Mouse (Mus musculus): ENCODE results near the gene Grm4. TPM values are rescaled to one million over a fixed set of nuclear protein-coding genes. Genes with fewer than 3 reads are reported as not detected.

Grm4 gene
- polyA plus RNA-seq, 1 experiment from 2014 or later = 5.8 TPM

- no peak for ATAC-seq
- no peak overlapping the region for H3K4me3 ChIP-seq (replicated peaks)
- H3K4me1 ChIP-seq (replicated peaks) = peaks cover 47% of the 10 kb centered on the region
- H3K9ac ChIP-seq (replicated peaks) = no peak overlapping the region
- H3K4me2 ChIP-seq (replicated peaks) = no peak overlapping the region
- H3K9me3 ChIP-seq = no peaks in the 10 kb centered on the region
- no peak overlapping the region for H3K27ac ChIP-seq
- no peaks in the 10 kb centered on the region for H3K36me3 ChIP-seq
- 82% methylated on average over 5 of the region's 5 CpGs for WGBS
- H3K27me3 ChIP-seq = no peaks in the 10 kb centered on the region
Observed at GRCm38 (mm10) chr17:27497798-27498197, 23.4 kb downstream of the Grm4 start.

DNA sequence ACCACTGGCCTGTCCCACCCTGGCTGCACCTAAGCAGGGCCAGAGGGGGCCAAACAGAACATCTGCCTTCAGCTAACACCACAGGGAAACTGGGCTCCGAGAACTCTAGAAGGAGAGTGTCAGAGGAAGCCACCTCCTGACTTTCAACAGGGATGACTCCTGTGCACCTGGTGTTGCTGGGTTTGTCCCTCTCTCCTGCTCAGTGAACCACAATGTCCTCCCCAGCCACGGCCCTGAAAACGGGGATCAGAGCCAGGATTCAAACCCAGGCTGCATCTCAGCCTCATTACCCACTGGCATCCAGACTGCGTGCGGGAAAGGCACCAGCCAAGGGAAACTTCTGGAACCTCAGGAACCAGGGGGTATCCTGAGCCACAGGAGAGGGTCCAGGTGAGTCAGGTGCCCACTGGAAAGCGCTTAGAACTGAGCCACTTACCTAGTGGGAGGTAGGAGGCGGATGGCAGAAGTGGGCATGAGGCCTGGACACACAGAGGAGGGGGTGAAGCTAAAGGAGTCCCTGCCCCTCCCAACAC is 26.1 kb downstream of the Grm4 start:
- Histone ChIP-seq H3K27me3 (no peaks in the 10 kb centered on the region), H3K4me1 (replicated peaks) (peaks cover 20% of the 10 kb centered on the region), H3K9ac (replicated peaks) (no peak overlapping the region), H3K4me3 (replicated peaks) (no peak overlapping the region), H3K36me3 (no peaks in the 10 kb centered on the region), H3K27ac (no peak overlapping the region), H3K9me3 (no peaks in the 10 kb centered on the region), H3K4me2 (replicated peaks) (no peak overlapping the region)
- 86% methylated on average over 7 of the region's 7 CpGs for WGBS
- no peak for ATAC-seq

- Histone ChIP-seq H3K36me3 (no peaks in the 10 kb centered on the region), H3K27ac (no peak overlapping the region), H3K27me3 (no peaks in the 10 kb centered on the region), H3K9me3 (no peaks in the 10 kb centered on the region), H3K4me3 (replicated peaks) (no peak overlapping the region), H3K4me2 (replicated peaks) (no peak overlapping the region), H3K4me1 (replicated peaks) (peaks cover 17% of the 10 kb centered on the region), H3K9ac (replicated peaks) (no peak overlapping the region)
- no peak for ATAC-seq
- 37% methylated on average over 8 of the region's 8 CpGs for WGBS
Observed at GRCm38 (mm10) chr17:27493969-27494368, 27.2 kb downstream of the Grm4 start.

- Histone ChIP-seq H3K9ac (replicated peaks) (no peak overlapping the region), H3K36me3 (no peaks in the 10 kb centered on the region), H3K27ac (no peak overlapping the region), H3K9me3 (no peaks in the 10 kb centered on the region), H3K4me2 (replicated peaks) (no peak overlapping the region), H3K4me3 (replicated peaks) (no peak overlapping the region), H3K4me1 (replicated peaks) (peaks cover 17% of the 10 kb centered on the region), H3K27me3 (no peaks in the 10 kb centered on the region)
- ATAC-seq = no peak
- 91% methylated on average over 4 of the region's 4 CpGs for WGBS
Observed at GRCm38 (mm10) chr17:27493389-27493788, 27.8 kb downstream of the Grm4 start.

GRCm38 (mm10) chr17:27488173-27488823 is 32.9 kb downstream of the Grm4 start:
- 72% methylated on average over 16 of the region's 16 CpGs for whole genome bisulfite sequencing
- Histone ChIP-seq H3K4me2 (replicated peaks) (no peak overlapping the region), H3K9ac (replicated peaks) (no peak overlapping the region)

GRCm38 (mm10) chr17:27485940-27486339 is 35.3 kb downstream of the Grm4 start:
- H3K4me3 ChIP-seq (replicated peaks) = no peak overlapping the region
- WGBS = 42% methylated on average over 8 of the region's 8 CpGs

More at GRCm38 (mm10) chr17:27488173-27488823, 32.9 kb downstream of the Grm4 start:
- H3K4me3 ChIP-seq (replicated peaks) = no peak overlapping the region
- ATAC-seq = peak; percentile 37
- no peaks in the 10 kb centered on the region for H3K9me3 ChIP-seq
- peaks cover 34% of the 10 kb centered on the region for H3K4me1 ChIP-seq (replicated peaks)
- peak overlapping the region; percentile 69 for H3K27ac ChIP-seq
- H3K27me3 ChIP-seq = no peaks in the 10 kb centered on the region
- no peaks in the 10 kb centered on the region for H3K36me3 ChIP-seq

GRCm38 (mm10) chr17:27483571-27483970 is 37.6 kb downstream of the Grm4 start:
- no peaks in the 10 kb centered on the region for H3K36me3 ChIP-seq
- no peak for ATAC-seq
- peaks cover 46% of the 10 kb centered on the region for H3K4me1 ChIP-seq (replicated peaks)
- WGBS = 78% methylated on average over 3 of the region's 3 CpGs
- no peaks in the 10 kb centered on the region for H3K9me3 ChIP-seq
- no peak overlapping the region for H3K9ac ChIP-seq (replicated peaks)
- H3K27me3 ChIP-seq = no peaks in the 10 kb centered on the region
- no peak overlapping the region for H3K4me2 ChIP-seq (replicated peaks)
- H3K4me3 ChIP-seq (replicated peaks) = no peak overlapping the region
- H3K27ac ChIP-seq = no peak overlapping the region

More at GRCm38 (mm10) chr17:27485940-27486339, 35.3 kb downstream of the Grm4 start:
- H3K36me3 ChIP-seq = no peaks in the 10 kb centered on the region
- no peak overlapping the region for H3K4me2 ChIP-seq (replicated peaks)
- H3K27me3 ChIP-seq = no peaks in the 10 kb centered on the region
- no peaks in the 10 kb centered on the region for H3K9me3 ChIP-seq
- H3K27ac ChIP-seq = no peak overlapping the region
- ATAC-seq = no peak
- no peak overlapping the region; the same call in 1 of the 2 replicates for H3K9ac ChIP-seq (replicated peaks)
- H3K4me1 ChIP-seq (replicated peaks) = peaks cover 41% of the 10 kb centered on the region

DNA sequence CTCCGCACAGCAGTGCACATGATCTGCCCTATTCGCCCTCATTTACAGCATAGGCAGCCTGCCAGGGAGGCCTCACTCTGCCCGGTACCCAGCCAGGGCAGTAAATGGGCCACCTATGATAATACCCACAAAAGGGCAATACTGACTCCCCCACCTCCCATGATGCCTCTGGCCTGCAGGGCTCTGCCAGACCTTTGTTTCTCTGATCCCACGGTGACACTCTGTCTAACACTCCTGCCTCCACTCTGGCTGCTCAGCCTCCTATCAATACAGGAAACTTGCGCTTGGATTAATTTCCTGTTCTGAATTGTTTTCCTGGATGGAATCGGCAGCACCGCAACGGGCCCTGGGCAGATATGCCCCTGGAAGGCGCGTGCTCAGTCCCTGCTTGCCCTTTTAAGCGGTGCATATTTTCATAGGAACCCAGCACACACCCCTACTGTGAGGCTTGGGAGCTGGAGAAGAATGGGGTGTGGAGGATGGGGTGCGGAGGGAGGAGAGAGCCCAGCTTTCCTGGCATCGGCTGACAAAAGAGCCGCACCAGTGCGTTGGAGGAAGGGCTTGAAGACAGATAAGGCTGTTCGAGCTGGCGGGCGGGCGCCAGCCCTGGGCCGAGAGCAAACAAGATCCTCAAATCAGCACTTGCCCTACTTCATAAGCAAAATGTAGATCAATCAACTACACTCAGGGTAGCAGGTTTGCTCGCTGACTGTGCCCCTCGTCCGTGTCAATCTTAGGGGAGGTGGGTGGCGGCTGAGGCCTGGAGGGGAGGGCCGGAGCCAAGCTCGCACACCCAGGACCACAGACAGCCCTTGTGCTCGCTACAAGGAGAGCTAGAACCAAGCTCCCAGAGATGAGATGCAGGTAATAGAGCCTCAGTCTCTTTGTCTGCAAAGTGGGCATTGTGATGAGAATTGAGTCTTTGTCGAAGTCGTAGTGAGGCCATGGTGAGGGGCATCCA is 40.8 kb downstream of the Grm4 start:
- Histone ChIP-seq H3K9me3 (no peaks in the 10 kb centered on the region), H3K27ac (peak overlapping the region; percentile 83), H3K4me3 (replicated peaks) (no peak overlapping the region), H3K27me3 (no peaks in the 10 kb centered on the region), H3K4me1 (replicated peaks) (peaks cover 30% of the 10 kb centered on the region), H3K9ac (replicated peaks) (peak overlapping the region; percentile 52), H3K4me2 (replicated peaks) (no peak overlapping the region), H3K36me3 (no peaks in the 10 kb centered on the region)
- WGBS = 43% methylated on average over 29 of the region's 29 CpGs
- peak; percentile 72 for ATAC-seq

DNA sequence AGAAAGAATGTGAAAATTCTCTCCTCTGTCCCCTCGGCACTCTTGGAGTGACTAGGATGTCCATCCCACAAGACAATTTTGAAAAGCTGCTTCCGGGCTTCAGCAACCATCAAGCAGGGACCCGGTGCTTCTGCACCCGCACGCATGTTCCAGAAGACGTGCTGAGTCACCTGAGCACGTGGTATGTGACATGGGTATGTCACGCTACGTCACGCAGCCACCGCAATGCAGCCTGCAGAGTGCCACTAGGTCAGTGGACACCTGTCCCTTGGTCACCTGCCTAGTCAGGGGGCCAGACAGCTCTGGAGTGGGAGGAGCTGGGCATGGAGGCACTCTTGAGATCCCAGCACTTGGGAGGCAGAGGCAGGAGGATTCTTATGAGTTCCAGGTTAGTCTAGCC is 45.6 kb downstream of the Grm4 start:
- Histone ChIP-seq H3K27ac (no peak overlapping the region), H3K4me2 (replicated peaks) (no peak overlapping the region), H3K4me1 (replicated peaks) (peaks cover 42% of the 10 kb centered on the region), H3K4me3 (replicated peaks) (no peak overlapping the region), H3K36me3 (no peaks in the 10 kb centered on the region), H3K9ac (replicated peaks) (no peak overlapping the region), H3K9me3 (no peaks in the 10 kb centered on the region), H3K27me3 (no peaks in the 10 kb centered on the region)
- WGBS = 93% methylated on average over 11 of the region's 11 CpGs
- no peak for ATAC-seq

DNA sequence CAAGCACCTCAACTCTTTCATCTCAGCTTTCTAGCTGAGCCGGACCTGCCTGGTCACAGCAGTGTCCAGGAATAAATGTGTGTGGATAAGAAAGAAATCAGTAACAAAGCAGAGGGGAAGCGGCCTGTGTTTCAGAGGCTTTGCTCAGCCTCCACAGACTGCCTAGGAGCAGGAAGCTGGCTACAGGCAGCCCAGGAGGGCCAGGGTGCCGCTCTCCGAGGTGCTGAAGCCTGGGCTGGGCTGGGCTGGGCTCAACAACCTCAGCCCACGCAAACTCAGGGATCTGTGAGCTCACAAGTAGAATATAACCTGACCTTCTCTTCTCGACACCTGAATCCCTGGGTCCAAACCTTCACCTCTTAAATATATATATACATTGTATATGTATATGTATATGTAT is 54.6 kb downstream of the Grm4 start:
- Histone ChIP-seq H3K36me3 (no peaks in the 10 kb centered on the region), H3K9me3 (no peaks in the 10 kb centered on the region), H3K4me1 (replicated peaks) (peaks cover 43% of the 10 kb centered on the region), H3K4me2 (replicated peaks) (no peak overlapping the region), H3K9ac (replicated peaks) (no peak overlapping the region), H3K4me3 (replicated peaks) (no peak overlapping the region), H3K27me3 (no peaks in the 10 kb centered on the region), H3K27ac (peak overlapping the region; percentile 74)
- WGBS = 31% methylated on average over 6 of the region's 6 CpGs
- ATAC-seq = no peak

- no peak overlapping the region for H3K4me2 ChIP-seq (replicated peaks)
- peak; percentile 51; the same call in 1 of the 2 replicates for ATAC-seq
- no peaks in the 10 kb centered on the region for H3K9me3 ChIP-seq
- H3K9ac ChIP-seq (replicated peaks) = no peak overlapping the region
- peak overlapping the region; percentile 74 for H3K27ac ChIP-seq
- H3K36me3 ChIP-seq = no peaks in the 10 kb centered on the region
- H3K27me3 ChIP-seq = no peaks in the 10 kb centered on the region
- WGBS = 57% methylated on average over 8 of the region's 8 CpGs
- peaks cover 38% of the 10 kb centered on the region for H3K4me1 ChIP-seq (replicated peaks)
- H3K4me3 ChIP-seq (replicated peaks) = no peak overlapping the region
Observed at GRCm38 (mm10) chr17:27465924-27466323, 55.3 kb downstream of the Grm4 start.

All from midbrain, embryonic 13.5 days (tissue).